Mouse (Mus musculus): Measurements from ENCODE around the gene Brdt. TPM values are rescaled to one million over a fixed set of nuclear protein-coding genes. Genes with fewer than 3 reads are reported as not detected.

Brdt gene
- polyA plus RNA-seq, 1 experiment = 0.96 TPM

DNA sequence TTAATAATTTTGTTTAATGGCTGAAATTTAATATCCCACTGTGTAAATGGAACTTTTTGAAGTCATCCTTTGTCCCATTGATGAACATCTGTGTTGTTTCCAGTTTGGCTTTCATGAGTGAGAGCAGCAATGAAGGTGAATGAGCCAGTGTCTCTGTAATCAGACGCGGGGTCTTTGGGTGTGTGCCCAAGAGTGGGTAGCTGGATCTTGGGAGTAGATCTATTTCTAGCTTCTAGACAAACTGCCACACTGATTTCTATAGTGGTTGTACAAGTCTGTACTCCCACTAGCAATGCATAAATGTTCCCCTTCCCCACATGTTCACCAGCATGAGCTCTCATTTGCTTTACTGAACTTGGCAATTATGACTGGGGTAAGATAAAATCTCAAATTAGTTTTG is 58.4 kb downstream of the Brdt start:
- no peak for TF ChIP-seq CTCF (IDR thresholded peaks at IDR 0.05; ENCODE audit: extremely low read depth, insufficient read length, insufficient replicate concordance, low read depth, low read length)
- no peak for TF ChIP-seq POLR2A (IDR thresholded peaks at IDR 0.05; ENCODE audit: low read depth, low read length)
- Histone ChIP-seq H3K27me3 (ENCODE audit: control insufficient read depth, insufficient read depth, low read length) (no peaks in the 10 kb centered on the region), H3K4me1 (ENCODE audit: control insufficient read depth, insufficient read depth, insufficient read length, low read length) (no peaks in the 10 kb centered on the region), H3K27ac (ENCODE audit: insufficient read depth, low read depth, low read length) (no peak overlapping the region), H3K36me3 (ENCODE audit: control insufficient read depth, insufficient read depth, low read length) (no peaks in the 10 kb centered on the region), H3K4me3 (ENCODE audit: low read depth, low read length) (no peak overlapping the region)
- 93% methylated on average over 2 of the region's 2 CpGs for WGBS

DNA sequence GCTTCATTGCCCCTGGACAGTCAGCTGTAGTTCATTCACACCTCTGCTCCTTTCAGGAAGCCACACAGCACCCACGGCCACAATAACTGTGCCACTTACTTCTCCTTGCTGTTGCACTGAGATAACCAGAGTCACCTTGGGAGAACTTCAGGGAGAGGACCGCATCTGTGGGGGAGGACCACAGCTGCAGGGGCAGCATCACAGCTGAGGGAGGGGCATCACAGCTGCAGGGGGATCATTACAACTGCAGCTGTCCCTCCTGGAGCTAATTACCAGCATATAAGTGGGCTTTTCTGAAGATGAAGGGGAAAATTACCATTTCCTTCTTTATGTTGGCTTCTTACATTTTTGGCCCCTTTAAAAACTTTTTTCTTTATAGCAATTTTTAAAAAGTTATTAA is 63.5 kb downstream of the Brdt start:
- WGBS = 82% methylated on average over 2 of the region's 2 CpGs
- no peaks in the 10 kb centered on the region for H3K27me3 ChIP-seq (ENCODE audit: control insufficient read depth, insufficient read depth, low read length)
- H3K4me3 ChIP-seq (ENCODE audit: low read depth, low read length) = no peak overlapping the region
- no peaks in the 10 kb centered on the region for H3K36me3 ChIP-seq (ENCODE audit: control insufficient read depth, insufficient read depth, low read length)
- H3K4me1 ChIP-seq (ENCODE audit: control insufficient read depth, insufficient read depth, insufficient read length, low read length) = no peaks in the 10 kb centered on the region
- TF ChIP-seq POLR2A (IDR thresholded peaks at IDR 0.05; ENCODE audit: low read depth, low read length) (no peak), CTCF (IDR thresholded peaks at IDR 0.05; ENCODE audit: extremely low read depth, insufficient read length, insufficient replicate concordance, low read depth, low read length) (no peak)
- H3K27ac ChIP-seq (ENCODE audit: insufficient read depth, low read depth, low read length) = no peak overlapping the region

DNA sequence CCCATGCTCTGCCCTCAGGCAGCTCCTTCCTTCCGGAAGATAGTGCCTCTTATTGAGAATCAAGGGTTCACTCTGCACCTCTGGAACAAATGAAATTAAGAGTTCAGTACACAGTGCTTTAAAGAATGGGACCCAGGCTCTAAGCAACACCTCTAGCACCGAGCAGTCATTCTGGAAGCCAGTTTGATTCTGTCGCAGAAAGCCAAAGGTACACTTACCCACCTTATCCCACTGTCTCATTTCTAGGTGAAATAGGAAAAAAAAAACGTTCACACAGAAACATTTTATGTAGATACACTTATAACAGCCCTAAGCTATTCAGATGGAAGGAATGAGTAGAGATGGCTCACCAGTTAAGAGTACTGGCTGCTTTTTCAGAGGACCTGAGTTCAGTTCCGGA is 71.5 kb downstream of the Brdt start, which contains the start of gene Ephx4:
TSS of gene Ephx4 (plus strand) at position 301 of the 400 bp plus-strand sequence.
- Histone ChIP-seq H3K4me1 (ENCODE audit: control insufficient read depth, insufficient read depth, insufficient read length, low read length) (peaks cover 4% of the 10 kb centered on the region; the same call in 1 of the 2 replicates), H3K36me3 (ENCODE audit: control insufficient read depth, insufficient read depth, low read length) (no peaks in the 10 kb centered on the region), H3K27ac (ENCODE audit: insufficient read depth, low read depth, low read length) (no peak within 1 kb of the TSS), H3K27me3 (ENCODE audit: control insufficient read depth, insufficient read depth, low read length) (peaks cover 22% of the 10 kb centered on the region), H3K4me3 (ENCODE audit: low read depth, low read length) (peak within 1 kb of the TSS; percentile 59)
- TF ChIP-seq POLR2A (IDR thresholded peaks at IDR 0.05; ENCODE audit: low read depth, low read length) (no peak), CTCF (IDR thresholded peaks at IDR 0.05; ENCODE audit: extremely low read depth, insufficient read length, insufficient replicate concordance, low read depth, low read length) (no peak)
- 42% methylated on average over 5 of the region's 5 CpGs for WGBS

DNA sequence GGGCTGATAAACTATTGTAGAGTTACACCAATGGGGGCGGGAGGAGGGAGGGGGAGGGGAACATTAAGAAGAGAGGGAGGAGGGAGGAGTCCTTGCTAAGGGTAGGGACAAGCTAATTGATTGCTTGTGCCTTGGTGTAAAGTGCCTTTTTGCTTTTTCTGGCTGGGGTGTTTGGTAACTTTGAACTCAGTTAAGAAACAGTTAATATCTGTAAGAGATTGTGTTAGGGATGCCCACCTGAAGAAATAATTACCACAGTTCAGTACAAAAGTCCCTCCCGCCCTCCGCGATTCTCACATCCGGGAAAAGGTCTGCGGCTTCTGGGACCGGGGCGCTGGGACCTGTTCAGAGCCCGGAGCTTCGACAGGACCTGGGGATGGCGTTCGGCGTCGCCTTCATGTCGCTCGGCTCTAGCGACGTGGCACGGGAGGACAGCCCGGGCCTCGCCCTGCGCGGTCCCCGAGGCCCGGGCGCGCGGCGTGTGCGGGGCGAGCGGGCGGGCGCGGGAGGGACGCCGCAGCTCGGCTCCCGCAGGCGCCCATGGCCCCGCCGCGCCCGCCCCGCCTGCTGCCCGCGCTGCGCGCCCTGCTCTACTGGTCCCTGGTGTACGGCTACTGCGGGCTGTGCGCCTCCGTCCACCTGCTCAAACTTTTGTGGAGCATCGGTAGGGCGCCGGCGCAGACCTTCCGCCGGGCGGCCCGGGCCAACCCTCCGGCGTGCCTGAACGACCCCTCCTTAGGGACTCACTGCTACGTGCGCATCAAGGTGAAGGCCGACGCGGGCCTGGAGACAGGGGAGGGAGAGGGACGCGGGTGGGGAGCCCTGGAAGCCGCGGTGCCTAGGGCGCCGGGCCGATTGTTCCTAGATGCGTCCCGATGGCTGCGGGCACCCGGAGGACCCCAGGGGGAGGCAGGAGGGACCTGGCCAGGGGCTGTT is 72.3 kb downstream of the Brdt start:
- Histone ChIP-seq H3K36me3 (ENCODE audit: control insufficient read depth, insufficient read depth, low read length) (no peaks in the 10 kb centered on the region), H3K4me3 (ENCODE audit: low read depth, low read length) (peak overlapping the region; percentile 59), H3K27ac (ENCODE audit: insufficient read depth, low read depth, low read length) (no peak overlapping the region), H3K27me3 (ENCODE audit: control insufficient read depth, insufficient read depth, low read length) (peaks cover 22% of the 10 kb centered on the region), H3K4me1 (ENCODE audit: control insufficient read depth, insufficient read depth, insufficient read length, low read length) (peaks cover 4% of the 10 kb centered on the region; the same call in 1 of the 2 replicates)
- TF ChIP-seq CTCF (IDR thresholded peaks at IDR 0.05; ENCODE audit: extremely low read depth, insufficient read length, insufficient replicate concordance, low read depth, low read length) (no peak), POLR2A (IDR thresholded peaks at IDR 0.05; ENCODE audit: low read depth, low read length) (no peak)
- WGBS = under 1% methylated on average over 80 of the region's 80 CpGs

DNA sequence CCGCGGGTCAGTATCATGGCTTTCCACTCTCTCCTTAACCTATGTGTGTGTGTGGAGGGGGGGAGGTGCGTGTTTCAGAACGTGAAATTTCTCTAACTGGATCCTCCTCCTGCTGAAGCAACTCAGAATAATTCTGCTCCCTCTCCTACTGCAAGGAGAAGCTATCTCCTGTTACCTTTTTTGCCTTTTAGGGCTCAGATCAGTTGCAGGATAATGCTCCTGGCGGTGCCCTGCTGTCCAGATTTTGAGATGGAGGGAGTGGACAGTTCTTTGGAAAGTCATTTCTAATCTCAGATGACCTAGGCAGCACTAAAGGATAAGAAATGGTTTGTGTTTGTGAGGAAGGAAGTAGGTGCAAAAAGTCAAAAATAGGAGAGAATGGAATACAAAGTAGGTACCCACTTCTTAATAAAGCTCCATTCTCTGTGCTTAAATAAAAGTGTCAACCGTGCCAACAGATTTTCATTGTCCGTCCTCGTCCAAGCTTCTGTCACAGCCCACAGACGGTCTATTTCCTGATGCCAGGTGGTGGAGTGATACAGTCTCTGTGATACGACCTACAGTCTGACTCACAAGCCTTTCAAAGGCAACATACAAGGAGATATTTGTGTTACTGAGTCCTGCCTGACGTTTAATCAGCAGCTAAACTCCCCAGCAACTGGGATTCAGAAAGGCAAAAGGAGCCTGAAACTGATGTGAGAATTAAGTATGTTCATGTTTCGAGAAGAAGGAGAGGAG is 73.2 kb downstream of the Brdt start:
- TF ChIP-seq POLR2A (IDR thresholded peaks at IDR 0.05; ENCODE audit: low read depth, low read length) (no peak), CTCF (IDR thresholded peaks at IDR 0.05; ENCODE audit: extremely low read depth, insufficient read length, insufficient replicate concordance, low read depth, low read length) (no peak)
- Histone ChIP-seq H3K27ac (ENCODE audit: insufficient read depth, low read depth, low read length) (no peak overlapping the region), H3K4me1 (ENCODE audit: control insufficient read depth, insufficient read depth, insufficient read length, low read length) (peaks cover 4% of the 10 kb centered on the region; the same call in 1 of the 2 replicates), H3K4me3 (ENCODE audit: low read depth, low read length) (peak overlapping the region; percentile 59), H3K27me3 (ENCODE audit: control insufficient read depth, insufficient read depth, low read length) (peaks cover 22% of the 10 kb centered on the region), H3K36me3 (ENCODE audit: control insufficient read depth, insufficient read depth, low read length) (no peaks in the 10 kb centered on the region)
- 32% methylated on average over 12 of the region's 12 CpGs for WGBS

DNA sequence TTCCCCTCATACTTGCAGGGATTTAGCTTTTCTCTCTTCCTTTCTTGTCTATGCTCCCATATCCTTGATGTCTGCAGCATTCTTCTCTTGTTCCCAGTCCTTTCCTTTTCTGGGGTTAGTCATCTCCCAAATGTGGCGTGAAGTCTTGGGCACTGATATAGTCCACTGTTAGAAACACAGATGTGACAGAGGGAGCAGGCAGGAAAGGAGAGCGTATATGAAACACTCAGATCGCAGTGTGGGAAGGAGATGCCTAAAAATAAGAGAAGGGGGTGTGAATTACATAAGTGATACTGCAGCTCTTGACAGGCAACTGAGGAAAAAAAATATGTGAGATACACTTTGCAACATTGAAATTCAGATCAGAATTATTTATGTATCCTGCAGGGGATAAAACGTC is 74.4 kb downstream of the Brdt start:
- Histone ChIP-seq H3K4me1 (ENCODE audit: control insufficient read depth, insufficient read depth, insufficient read length, low read length) (peaks cover 4% of the 10 kb centered on the region; the same call in 1 of the 2 replicates), H3K36me3 (ENCODE audit: control insufficient read depth, insufficient read depth, low read length) (no peaks in the 10 kb centered on the region), H3K27ac (ENCODE audit: insufficient read depth, low read depth, low read length) (no peak overlapping the region), H3K4me3 (ENCODE audit: low read depth, low read length) (no peak overlapping the region), H3K27me3 (ENCODE audit: control insufficient read depth, insufficient read depth, low read length) (peaks cover 20% of the 10 kb centered on the region)
- 91% methylated on average over 4 of the region's 4 CpGs for WGBS
- no peak for TF ChIP-seq POLR2A (IDR thresholded peaks at IDR 0.05; ENCODE audit: low read depth, low read length)
- no peak for TF ChIP-seq CTCF (IDR thresholded peaks at IDR 0.05; ENCODE audit: extremely low read depth, insufficient read length, insufficient replicate concordance, low read depth, low read length)

DNA sequence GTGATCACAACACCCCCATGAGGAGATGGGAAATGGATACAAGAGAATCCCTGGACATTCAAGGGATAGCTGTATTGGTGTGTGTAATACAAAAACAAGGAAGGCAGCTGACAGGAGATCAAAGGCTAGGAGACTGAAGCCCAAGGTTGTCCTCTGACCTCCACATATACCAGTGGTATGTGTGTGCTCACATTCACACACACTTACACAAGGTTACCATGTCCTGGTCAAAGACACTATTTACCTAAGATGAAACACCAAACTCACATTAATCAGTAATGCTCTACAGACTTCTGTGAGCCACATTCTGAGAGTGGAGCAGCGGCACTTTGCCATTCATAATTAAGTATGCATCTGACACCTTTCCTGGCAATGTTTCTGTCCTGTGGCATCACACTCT is 79.3 kb downstream of the Brdt start:
- no peaks in the 10 kb centered on the region for H3K36me3 ChIP-seq (ENCODE audit: control insufficient read depth, insufficient read depth, low read length)
- no peak overlapping the region for H3K4me3 ChIP-seq (ENCODE audit: low read depth, low read length)
- no peaks in the 10 kb centered on the region for H3K27me3 ChIP-seq (ENCODE audit: control insufficient read depth, insufficient read depth, low read length)
- H3K27ac ChIP-seq (ENCODE audit: insufficient read depth, low read depth, low read length) = no peak overlapping the region
- 94% methylated on average over 1 of the region's 1 CpGs for WGBS
- H3K4me1 ChIP-seq (ENCODE audit: control insufficient read depth, insufficient read depth, insufficient read length, low read length) = no peaks in the 10 kb centered on the region
- TF ChIP-seq POLR2A (IDR thresholded peaks at IDR 0.05; ENCODE audit: low read depth, low read length) = no peak
- TF ChIP-seq CTCF (IDR thresholded peaks at IDR 0.05; ENCODE audit: extremely low read depth, insufficient read length, insufficient replicate concordance, low read depth, low read length) = no peak

Measured in small intestine, adult 2 months (tissue).